Mouse (Mus musculus) urinary bladder, adult 18-20 months (tissue): ENCODE data around the gene Hcar1.
A peak's percentile ranks its signal among the peaks of the same experiment; 100 is the strongest.

Experiments used
- DNase-seq, 2 experiments: peaks; one replicate each; pipeline ENCODE4 v3.0.0; 2022; ENCODE audit warnings: low spot score in 2 of 2, mixed read lengths in 2 of 2

The Hcar1 gene

GRCm38 (mm10) chr5:123863934-123864333 is 15.9 kb downstream of the Hcar1 start:
- no peak for DNase-seq

- no peak for DNase-seq
Observed at GRCm38 (mm10) chr5:123862374-123863350, 17.2 kb downstream of the Hcar1 start.

- DNase-seq, result no peak
Observed at GRCm38 (mm10) chr5:123858798-123859197, 21.0 kb downstream of the Hcar1 start.

- peak in 1 of 2 experiments; percentile 62 for DNase-seq
Observed at GRCm38 (mm10) chr5:123854511-123854910, 25.3 kb downstream of the Hcar1 start.

GRCm38 (mm10) chr5:123853877-123854504 is 25.8 kb downstream of the Hcar1 start:
- no peak for DNase-seq

GRCm38 (mm10) chr5:123851398-123851797 is 28.4 kb downstream of the Hcar1 start:
- DNase-seq, result no peak

- DNase-seq, result no peak
Observed at GRCm38 (mm10) chr5:123844316-123844715, 35.5 kb downstream of the Hcar1 start.

- DNase-seq, result no peak
Observed at GRCm38 (mm10) chr5:123843816-123844215, 36.0 kb downstream of the Hcar1 start.

GRCm38 (mm10) chr5:123842935-123843282 is 36.9 kb downstream of the Hcar1 start:
- DNase-seq, result no peak

- no peak for DNase-seq
Observed at GRCm38 (mm10) chr5:123842221-123842934, 37.4 kb downstream of the Hcar1 start.

GRCm38 (mm10) chr5:123837371-123837770 is 42.4 kb downstream of the Hcar1 start:
- no peak for DNase-seq

GRCm38 (mm10) chr5:123834836-123835235 is 45.0 kb downstream of the Hcar1 start:
- DNase-seq, result no peak

GRCm38 (mm10) chr5:123832309-123832708 is 47.5 kb downstream of the Hcar1 start:
- DNase-seq, result no peak

GRCm38 (mm10) chr5:123827659-123828091 is 52.1 kb downstream of the Hcar1 start:
- DNase-seq, result peak; percentile 33 to 63
